Mouse (Mus musculus): Measurements from ENCODE around the gene St6galnac4. TPM values are rescaled to one million over a fixed set of nuclear protein-coding genes. Genes with fewer than 3 reads are reported as not detected.
A peak's percentile ranks its signal among the peaks of the same experiment; 100 is the strongest.

St6galnac4 gene
- polyA plus RNA-seq, 1 experiment from 2014 or later = 38.7 TPM

DNA sequence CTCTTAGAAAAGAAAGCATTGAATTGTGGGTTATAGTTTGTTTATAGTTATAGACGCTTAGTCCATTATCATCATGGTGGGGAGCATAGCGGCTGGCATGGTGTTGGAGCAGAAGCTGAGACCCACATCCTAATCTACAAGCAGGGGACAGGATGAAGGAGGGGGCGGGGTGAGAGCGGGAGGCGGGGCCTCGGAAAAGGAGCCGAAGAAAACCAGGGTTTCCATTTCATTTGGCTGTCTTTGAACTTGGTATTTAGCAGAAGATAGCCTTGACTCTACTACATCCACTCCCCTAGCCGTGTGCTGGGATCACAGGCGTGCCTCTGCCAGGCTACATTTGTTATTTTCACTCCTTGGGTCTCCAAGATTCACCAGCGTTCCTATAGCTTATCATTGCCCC lies 17.7 kb downstream of the St6galnac4 start:
- Histone ChIP-seq H3K9ac (no peak overlapping the region), H3K27ac (replicated peaks) (no peak overlapping the region), H3K4me1 (peaks cover 52% of the 10 kb centered on the region), H3K36me3 (peaks cover 5% of the 10 kb centered on the region; the same call in 1 of the 2 replicates), H3K4me3 (no peak overlapping the region), H3K4me2 (no peak overlapping the region), H3K27me3 (replicated peaks) (no peaks in the 10 kb centered on the region), H3K9me3 (no peaks in the 10 kb centered on the region)
- 27% methylated on average over 10 of the region's 10 CpGs for WGBS
- ATAC-seq (ENCODE audit: extremely low read depth, insufficient number of reproducible peaks, low FRiP score, low TSS enrichment) = no peak

DNA sequence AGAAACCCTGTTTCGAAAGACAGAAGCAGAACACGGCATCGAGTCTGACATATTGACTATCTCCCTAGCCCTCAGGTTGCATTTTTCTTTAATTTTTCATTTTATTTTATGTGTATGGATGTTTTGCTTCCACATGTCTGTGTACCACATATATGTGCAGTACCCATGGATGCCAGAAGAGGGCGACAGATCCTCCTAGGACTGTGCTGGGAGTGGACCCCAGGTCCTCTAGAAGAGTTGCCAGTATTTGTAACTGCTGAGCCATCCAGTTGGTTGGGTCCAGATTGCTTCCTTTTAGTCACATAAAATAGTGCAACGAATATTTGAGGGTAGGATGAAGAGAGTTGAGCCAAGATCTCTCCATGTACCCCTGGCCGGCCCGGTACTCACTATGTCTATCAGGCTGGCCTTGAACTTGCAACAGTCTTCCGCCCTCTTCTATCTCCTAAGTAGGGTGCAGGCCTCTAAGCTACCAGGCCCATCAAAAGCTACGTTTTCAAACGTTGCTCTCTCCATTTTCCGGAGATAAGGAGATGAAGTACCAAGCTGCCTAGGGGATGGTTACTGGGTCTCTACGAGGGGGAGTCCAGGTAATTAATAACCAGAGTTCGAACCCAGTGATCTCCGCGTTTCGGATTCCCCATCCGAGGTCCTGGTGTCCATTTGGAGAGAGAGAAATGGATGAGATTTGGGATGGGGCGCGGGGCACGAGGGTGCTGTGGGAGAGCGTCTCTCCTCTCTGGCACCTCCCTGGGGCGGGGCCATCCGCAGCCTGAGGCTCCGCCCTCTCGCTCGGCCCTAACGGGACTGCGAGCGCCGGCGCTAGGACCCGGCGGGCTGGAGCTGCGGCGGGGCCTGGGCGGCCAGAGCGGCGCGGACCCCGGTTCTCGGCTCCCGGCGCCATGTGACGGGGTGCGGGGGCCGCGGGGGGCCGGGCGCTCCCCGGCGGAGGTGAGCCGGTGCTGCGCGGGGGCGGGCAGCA lies 19.6 kb downstream of the St6galnac4 start:
- peak; percentile 80 for ATAC-seq (ENCODE audit: extremely low read depth, insufficient number of reproducible peaks, low FRiP score, low TSS enrichment)
- H3K4me2 ChIP-seq = peak overlapping the region; percentile 96
- H3K4me1 ChIP-seq = peaks cover 63% of the 10 kb centered on the region
- peak overlapping the region; percentile 90 for H3K27ac ChIP-seq (replicated peaks)
- WGBS = 13% methylated on average over 37 of the region's 55 CpGs
- peak overlapping the region; percentile 84 for H3K4me3 ChIP-seq
- H3K27me3 ChIP-seq (replicated peaks) = no peaks in the 10 kb centered on the region
- H3K9ac ChIP-seq = peak overlapping the region; percentile 89
- H3K9me3 ChIP-seq = no peaks in the 10 kb centered on the region
- no peaks in the 10 kb centered on the region for H3K36me3 ChIP-seq

DNA sequence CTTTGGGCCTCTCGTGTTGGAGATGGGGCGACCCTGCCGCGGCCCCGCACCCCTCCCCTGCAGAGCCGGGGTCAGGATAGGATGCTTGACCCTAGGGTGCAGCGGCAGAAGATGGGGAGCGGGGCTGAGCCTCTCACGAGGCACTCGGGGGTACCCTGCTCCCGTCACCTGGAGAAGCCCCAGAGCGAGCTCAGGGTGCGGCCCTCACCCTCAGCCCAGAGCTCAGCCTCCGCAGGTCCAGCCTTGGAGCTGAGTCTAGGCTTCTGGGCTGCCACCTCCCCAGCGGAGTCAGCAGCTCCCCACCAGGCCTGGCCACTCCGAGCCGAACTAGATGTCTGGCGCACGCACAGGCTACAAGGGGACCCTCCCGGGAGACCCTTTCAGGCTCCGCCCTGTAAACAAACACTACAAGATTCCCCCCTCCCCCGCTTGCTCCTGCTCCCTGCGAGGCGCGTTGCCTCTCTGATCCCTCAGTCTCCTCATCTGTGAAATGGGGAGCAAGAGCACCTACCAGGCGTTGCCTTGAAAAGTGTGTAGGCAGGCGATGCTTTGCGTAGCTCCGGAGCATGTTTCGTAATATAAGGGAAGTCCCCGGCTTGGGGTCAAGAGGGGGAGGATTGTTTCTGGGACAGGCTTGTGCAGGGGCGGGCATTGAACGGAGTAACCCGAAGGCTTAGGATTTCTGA lies 20.5 kb downstream of the St6galnac4 start:
- ATAC-seq (ENCODE audit: extremely low read depth, insufficient number of reproducible peaks, low FRiP score, low TSS enrichment) = 0 out of 2 replicates have a peak, but pooled peaks have one; percentile 3
- peak overlapping the region; percentile 96 for H3K4me2 ChIP-seq
- 5% methylated on average over 34 of the region's 34 CpGs for WGBS
- H3K9me3 ChIP-seq = no peaks in the 10 kb centered on the region
- peaks cover 4% of the 10 kb centered on the region for H3K36me3 ChIP-seq
- no peaks in the 10 kb centered on the region for H3K27me3 ChIP-seq (replicated peaks)
- peak overlapping the region; percentile 89 for H3K9ac ChIP-seq
- peak overlapping the region; percentile 90 for H3K27ac ChIP-seq (replicated peaks)
- H3K4me1 ChIP-seq = peaks cover 58% of the 10 kb centered on the region
- peak overlapping the region; percentile 84 for H3K4me3 ChIP-seq

DNA sequence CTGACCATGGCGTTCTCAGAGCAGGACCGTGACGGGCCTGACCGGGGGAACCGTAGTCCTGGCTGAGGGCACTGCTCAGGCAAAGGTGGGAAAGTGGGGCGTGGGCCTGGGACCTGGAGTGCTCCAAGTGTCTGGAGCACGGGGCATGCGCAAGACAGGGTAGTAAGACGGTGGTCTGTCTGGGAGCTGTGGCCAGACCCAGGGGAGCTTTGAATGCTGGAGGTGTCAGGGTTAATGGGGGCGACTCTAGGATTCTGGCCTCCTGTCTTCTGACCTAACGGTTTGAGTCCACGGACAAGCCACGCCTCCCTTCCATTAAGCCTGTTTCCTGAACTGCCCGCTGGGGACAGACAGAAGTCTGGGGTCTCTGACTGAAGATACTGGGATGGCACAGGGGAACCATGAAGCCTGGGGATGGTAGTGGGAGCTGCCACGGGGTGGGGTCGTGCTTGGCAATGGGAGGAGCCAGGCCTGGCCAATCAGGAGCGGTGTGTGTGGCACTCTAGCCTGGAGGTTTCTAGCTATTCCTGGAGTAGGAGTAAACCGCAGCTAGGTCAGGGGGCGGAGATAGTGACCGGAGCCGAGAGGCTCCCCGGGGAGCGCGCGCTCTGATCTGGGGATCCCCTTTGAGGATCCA lies 21.4 kb downstream of the St6galnac4 start:
- Histone ChIP-seq H3K9me3 (no peaks in the 10 kb centered on the region), H3K27ac (replicated peaks) (peak overlapping the region; percentile 90), H3K9ac (peak overlapping the region; percentile 89), H3K4me2 (peak overlapping the region; percentile 96), H3K36me3 (peaks cover 13% of the 10 kb centered on the region), H3K4me3 (peak overlapping the region; percentile 84), H3K27me3 (replicated peaks) (no peaks in the 10 kb centered on the region), H3K4me1 (peaks cover 58% of the 10 kb centered on the region)
- peak; percentile 17 for ATAC-seq (ENCODE audit: extremely low read depth, insufficient number of reproducible peaks, low FRiP score, low TSS enrichment)
- 4% methylated on average over 25 of the region's 25 CpGs for WGBS

DNA sequence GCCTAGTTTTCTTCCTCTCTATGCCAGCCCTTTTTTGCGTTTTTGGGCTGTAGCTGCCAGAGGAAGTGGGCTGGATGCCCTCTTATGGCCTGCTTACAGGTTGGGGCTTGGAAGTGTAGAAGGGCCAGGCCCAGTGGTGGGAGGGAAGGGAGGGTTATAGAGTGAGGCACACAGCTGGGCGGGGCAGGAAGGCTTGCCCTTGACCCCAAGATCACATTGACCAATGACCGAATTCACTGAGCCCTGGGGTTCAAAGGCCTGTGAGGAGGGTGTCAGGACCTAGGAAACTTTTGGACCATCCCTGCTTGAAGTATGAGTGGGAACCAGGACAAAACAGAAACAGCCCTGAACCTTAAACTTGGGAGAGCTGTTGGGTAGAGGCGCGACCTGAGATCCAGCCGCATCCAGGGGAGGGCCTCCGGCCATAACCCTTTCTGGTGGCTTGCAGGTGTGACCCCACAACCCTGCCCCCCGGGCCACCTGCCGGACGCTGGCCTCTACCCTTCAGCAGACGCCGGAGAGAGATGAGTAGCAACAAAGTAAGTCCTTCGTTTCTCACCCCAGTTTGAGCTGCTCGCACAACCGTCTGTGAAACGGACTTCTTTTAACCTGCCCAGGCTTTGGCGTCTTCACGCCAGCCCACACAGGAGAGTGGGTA lies 22.0 kb downstream of the St6galnac4 start:
- Histone ChIP-seq H3K4me3 (peak overlapping the region; percentile 84), H3K27ac (replicated peaks) (peak overlapping the region; percentile 90), H3K36me3 (peaks cover 19% of the 10 kb centered on the region), H3K4me1 (peaks cover 61% of the 10 kb centered on the region), H3K27me3 (replicated peaks) (no peaks in the 10 kb centered on the region), H3K4me2 (peak overlapping the region; percentile 96), H3K9me3 (no peaks in the 10 kb centered on the region), H3K9ac (peak overlapping the region; percentile 89)
- ATAC-seq (ENCODE audit: extremely low read depth, insufficient number of reproducible peaks, low FRiP score, low TSS enrichment) = no peak
- 36% methylated on average over 18 of the region's 18 CpGs for WGBS

DNA sequence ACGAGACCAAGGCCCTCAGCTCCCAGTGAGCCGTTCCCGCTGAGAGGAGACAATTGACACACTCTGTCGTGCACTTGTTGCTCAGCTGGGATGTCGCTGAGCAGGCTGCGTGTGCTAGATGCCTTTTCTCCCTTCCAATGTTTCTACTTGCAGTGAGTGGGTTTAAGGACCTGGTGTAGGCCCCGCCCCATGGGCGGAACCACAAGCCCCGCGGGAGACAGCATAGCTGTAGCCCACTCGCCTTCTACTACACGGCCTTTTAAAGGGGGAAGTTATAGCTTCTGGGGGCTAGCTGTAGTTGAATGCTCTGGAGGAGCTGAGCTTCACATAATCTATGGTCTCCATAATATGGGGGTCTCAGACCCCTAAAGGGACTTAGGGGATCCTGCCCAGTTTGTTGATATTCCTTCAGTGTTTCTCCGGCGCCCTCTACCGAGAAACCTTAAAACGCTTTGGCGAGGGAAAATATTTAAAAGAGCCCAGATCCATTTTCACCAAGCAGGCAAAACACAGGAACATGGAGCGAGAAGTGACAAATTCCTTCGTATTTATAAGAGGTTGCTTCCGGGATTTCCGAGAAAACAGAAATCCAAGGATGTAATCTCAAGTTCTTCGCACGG lies 23.8 kb downstream of the St6galnac4 start:
- Histone ChIP-seq H3K27me3 (replicated peaks) (no peaks in the 10 kb centered on the region), H3K9me3 (no peaks in the 10 kb centered on the region), H3K4me1 (peaks cover 57% of the 10 kb centered on the region), H3K27ac (replicated peaks) (peak overlapping the region; percentile 71), H3K4me2 (peak overlapping the region; percentile 96), H3K9ac (peak overlapping the region; percentile 76), H3K4me3 (peak overlapping the region; percentile 58), H3K36me3 (peaks cover 33% of the 10 kb centered on the region)
- ATAC-seq (ENCODE audit: extremely low read depth, insufficient number of reproducible peaks, low FRiP score, low TSS enrichment) = no peak
- 10% methylated on average over 23 of the region's 23 CpGs for WGBS

DNA sequence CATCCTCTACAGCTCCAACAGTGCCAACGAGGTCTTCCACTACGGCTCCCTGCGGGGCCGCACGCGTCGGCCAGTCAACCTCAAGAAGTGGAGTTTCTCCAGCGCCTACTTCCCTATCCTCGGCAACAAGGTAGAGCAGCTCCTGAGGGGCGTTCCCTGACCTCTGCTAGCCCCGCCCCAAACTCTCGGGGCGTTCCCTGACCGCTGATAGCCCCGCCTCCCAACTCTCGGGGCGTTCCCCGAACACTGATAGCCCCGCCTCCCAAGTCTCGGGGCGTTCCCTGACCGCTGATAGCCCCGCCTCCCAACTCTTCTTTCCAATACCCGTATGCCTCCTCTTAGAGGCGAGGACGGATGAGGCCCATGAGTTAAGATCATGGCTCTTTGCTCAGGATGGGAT lies 25.4 kb downstream of the St6galnac4 start:
- Histone ChIP-seq H3K27me3 (replicated peaks) (no peaks in the 10 kb centered on the region), H3K9me3 (no peaks in the 10 kb centered on the region), H3K27ac (replicated peaks) (no peak overlapping the region), H3K36me3 (peaks cover 48% of the 10 kb centered on the region), H3K9ac (no peak overlapping the region), H3K4me3 (no peak overlapping the region), H3K4me2 (no peak overlapping the region), H3K4me1 (peaks cover 51% of the 10 kb centered on the region)
- WGBS = 68% methylated on average over 26 of the region's 26 CpGs
- ATAC-seq (ENCODE audit: extremely low read depth, insufficient number of reproducible peaks, low FRiP score, low TSS enrichment) = no peak; the same call in 1 of the 2 replicates

DNA sequence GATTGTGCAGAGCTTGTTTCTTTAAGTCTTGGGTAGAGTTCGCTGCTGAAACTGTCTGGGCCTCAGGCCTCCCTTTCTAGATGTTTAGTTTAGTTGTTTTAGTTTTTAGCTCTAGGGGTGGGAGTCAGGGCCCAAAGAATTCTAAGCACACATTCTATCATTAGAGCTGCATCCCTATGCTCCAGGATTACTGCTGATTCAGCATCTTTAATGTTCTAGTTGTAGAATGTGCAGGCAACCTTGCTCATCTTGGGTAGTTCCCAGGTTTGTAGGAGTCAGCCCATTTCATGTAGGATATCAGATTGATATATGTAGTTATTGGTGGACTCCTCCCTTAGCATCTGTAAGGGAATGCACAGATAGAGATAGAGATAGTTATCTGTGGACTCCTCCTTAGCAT lies 30.2 kb downstream of the St6galnac4 start:
- Histone ChIP-seq H3K9me3 (no peaks in the 10 kb centered on the region), H3K4me3 (no peak overlapping the region), H3K9ac (no peak overlapping the region), H3K4me1 (peaks cover 42% of the 10 kb centered on the region), H3K27me3 (replicated peaks) (no peaks in the 10 kb centered on the region), H3K36me3 (peaks cover 68% of the 10 kb centered on the region), H3K27ac (replicated peaks) (no peak overlapping the region), H3K4me2 (no peak overlapping the region)
- 100% methylated on average over 1 of the region's 1 CpGs for WGBS
- no peak for ATAC-seq (ENCODE audit: extremely low read depth, insufficient number of reproducible peaks, low FRiP score, low TSS enrichment)

DNA sequence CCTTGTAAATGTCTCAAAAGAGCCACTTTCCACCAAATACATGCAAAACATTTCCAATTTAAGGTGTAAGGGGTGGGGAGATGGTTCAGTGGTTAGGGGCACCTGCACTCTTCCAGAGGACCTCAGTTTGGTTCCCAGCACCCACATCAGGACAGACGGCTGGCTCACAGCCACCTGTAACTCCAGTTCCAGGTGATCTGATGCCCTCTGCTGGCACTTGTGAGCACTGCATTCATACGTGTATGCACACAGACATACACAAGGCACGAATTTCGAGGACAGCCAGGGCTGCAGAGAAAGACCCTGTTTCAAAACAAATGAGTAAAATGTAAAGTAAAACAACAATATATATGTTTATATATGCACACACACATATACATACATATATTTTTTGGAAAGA lies 30.7 kb downstream of the St6galnac4 start:
- H3K36me3 ChIP-seq = peaks cover 63% of the 10 kb centered on the region
- ATAC-seq (ENCODE audit: extremely low read depth, insufficient number of reproducible peaks, low FRiP score, low TSS enrichment) = no peak
- WGBS = 91% methylated on average over 4 of the region's 4 CpGs

DNA sequence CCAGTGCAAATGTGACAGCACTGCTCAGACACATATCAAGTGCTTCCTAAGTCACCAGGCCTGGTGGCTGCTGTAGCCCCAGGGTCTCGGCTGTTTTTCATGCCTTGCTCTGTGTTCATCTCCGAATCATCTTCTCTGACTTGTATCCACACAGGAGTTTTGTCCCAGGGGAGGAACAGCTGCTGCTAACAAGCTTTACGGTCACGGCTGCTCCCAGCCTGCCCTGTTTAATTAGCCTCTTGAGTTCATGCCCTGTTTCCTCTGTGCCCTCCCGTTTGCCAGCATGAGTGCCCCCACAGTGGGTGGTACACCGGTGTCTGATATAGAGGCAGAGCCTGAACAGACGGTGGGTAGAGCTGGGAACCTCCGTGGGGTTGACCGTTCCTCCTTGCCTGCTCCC lies 31.2 kb downstream of the St6galnac4 start:
- H3K9ac ChIP-seq = no peak overlapping the region
- no peak for ATAC-seq (ENCODE audit: extremely low read depth, insufficient number of reproducible peaks, low FRiP score, low TSS enrichment)
- H3K4me2 ChIP-seq = no peak overlapping the region
- no peaks in the 10 kb centered on the region for H3K27me3 ChIP-seq (replicated peaks)
- 83% methylated on average over 9 of the region's 9 CpGs for WGBS
- peaks cover 51% of the 10 kb centered on the region for H3K4me1 ChIP-seq
- H3K4me3 ChIP-seq = no peak overlapping the region
- H3K9me3 ChIP-seq = no peaks in the 10 kb centered on the region
- no peak overlapping the region for H3K27ac ChIP-seq (replicated peaks)
- H3K36me3 ChIP-seq = peaks cover 58% of the 10 kb centered on the region

More for the DNA sequence above, 30.7 kb downstream of the St6galnac4 start:
- H3K9me3 ChIP-seq = no peaks in the 10 kb centered on the region
- H3K27me3 ChIP-seq (replicated peaks) = no peaks in the 10 kb centered on the region
- H3K9ac ChIP-seq = no peak overlapping the region
- no peak overlapping the region for H3K4me3 ChIP-seq
- no peak overlapping the region for H3K4me2 ChIP-seq
- H3K4me1 ChIP-seq = peaks cover 47% of the 10 kb centered on the region
- no peak overlapping the region for H3K27ac ChIP-seq (replicated peaks)

Measured in heart, embryonic 13.5 days (tissue).